In the genomic region with DNA sequence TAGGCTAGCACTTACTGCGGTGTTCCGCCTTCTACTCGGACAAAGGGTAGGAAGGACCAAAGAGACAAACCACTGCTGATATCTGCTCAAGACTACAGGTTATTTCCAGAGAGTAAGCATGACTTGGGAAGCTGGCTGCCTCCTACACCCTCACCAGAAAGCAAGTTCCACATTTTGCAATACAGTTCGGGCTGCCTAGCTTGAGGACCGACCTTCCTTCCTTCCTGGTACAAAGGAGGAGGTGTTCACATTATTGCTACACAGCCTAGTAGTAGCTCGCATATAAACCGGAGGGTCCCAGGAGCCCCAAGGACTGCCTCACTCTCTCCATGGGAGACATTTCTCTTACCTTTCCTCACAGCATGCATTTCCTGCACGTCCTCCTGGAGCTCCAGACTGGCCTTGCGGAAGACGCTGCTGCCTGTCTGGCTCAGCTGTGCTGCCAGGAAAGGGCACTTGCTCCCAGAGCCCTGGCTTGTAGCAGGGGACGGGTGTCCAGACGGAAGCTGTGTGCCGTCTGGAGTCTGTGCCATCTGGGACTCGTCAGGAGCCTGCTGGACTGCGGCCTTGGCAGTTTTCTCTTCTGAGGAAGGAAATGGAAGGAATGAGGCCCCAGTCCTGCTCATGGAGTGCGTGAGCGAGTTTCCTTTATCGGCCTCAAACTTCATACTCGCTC, we compare ENCODE assay signal across 8 mouse cellular contexts. TPM values are rescaled to one million over a fixed set of nuclear protein-coding genes. Genes with fewer than 3 reads are reported as not detected.
DNase-seq lines count a peak whose midpoint lies in the region; ATAC-seq lines count a peak whose summit lies in the region.

No protein-coding gene starts in this region.

- peaks cover 22% of the 10 kb centered on the region for H3K4me1 ChIP-seq in limb, embryonic 13.5 days
- H3K4me1 ChIP-seq in stomach, embryonic 16.5 days (ENCODE audit: control insufficient read depth, insufficient read depth, low read length) = peaks cover 15% of the 10 kb centered on the region

- H3K4me3 ChIP-seq in limb, embryonic 13.5 days = no peak overlapping the region
- H3K4me3 ChIP-seq in stomach, embryonic 16.5 days (replicated peaks; ENCODE audit: low read length) = 0 out of 2 replicates have a peak overlapping the region, but pooled peaks have one; percentile 4

- H3K4me2 ChIP-seq in limb, embryonic 13.5 days (replicated peaks) = no peak overlapping the region
- peak overlapping the region; percentile 31 for H3K4me2 ChIP-seq in stomach, embryonic 16.5 days (ENCODE audit: low read depth, low read length)

- peak overlapping the region; percentile 36; the same call in 1 of the 2 replicates for H3K9ac ChIP-seq in limb, embryonic 13.5 days
- H3K9ac ChIP-seq in stomach, embryonic 16.5 days (ENCODE audit: low read length) = peak overlapping the region; percentile 47; the same call in 1 of the 2 replicates

- WGBS in limb, embryonic 13.5 days = 49% methylated on average over 19 of the region's 19 CpGs
- 56% methylated on average over 19 of the region's 19 CpGs for WGBS in stomach, embryonic 16.5 days

- no peaks in the 10 kb centered on the region for H3K9me3 ChIP-seq in limb, embryonic 13.5 days
- no peaks in the 10 kb centered on the region for H3K9me3 ChIP-seq in stomach, embryonic 16.5 days (replicated peaks; ENCODE audit: control insufficient read depth, low read length)

- no peak for ATAC-seq in limb, embryonic 13.5 days (ENCODE audit: low FRiP score, low read depth)
- ATAC-seq in stomach, embryonic 16.5 days (ENCODE audit: insufficient read depth, low FRiP score) = 0 out of 2 replicates have a peak, but pooled peaks have one; percentile 22
- ATAC-seq in frontal cortex, adult (ENCODE audit: low TSS enrichment) = no peak

- no peaks in the 10 kb centered on the region for H3K27me3 ChIP-seq in limb, embryonic 13.5 days
- H3K27me3 ChIP-seq in stomach, embryonic 16.5 days (ENCODE audit: control insufficient read depth, insufficient read depth, low read length) = no peaks in the 10 kb centered on the region

- peaks cover 58% of the 10 kb centered on the region for H3K36me3 ChIP-seq in limb, embryonic 13.5 days
- H3K36me3 ChIP-seq in stomach, embryonic 16.5 days (ENCODE audit: control insufficient read depth, insufficient read depth, low read length) = peaks cover 24% of the 10 kb centered on the region

- peak; percentile 39 for DNase-seq in 416B (ENCODE audit: low read depth)
- DNase-seq in MN1 (ENCODE audit: low spot score) = peak; percentile 88
- DNase-seq in forelimb bud, embryonic 11.5 days (ENCODE audit: low read depth, low spot score) = peak; percentile 39
- no peak for DNase-seq in embryo, embryonic 10 days (ENCODE audit: low spot score)
- DNase-seq in spleen, postnatal 4 days (ENCODE audit: low spot score in 2 of 2) = no peak

- peak overlapping the region; percentile 23; the same call in 1 of the 2 replicates for H3K27ac ChIP-seq in limb, embryonic 13.5 days
- peak overlapping the region; percentile 73 for H3K27ac ChIP-seq in stomach, embryonic 16.5 days (ENCODE audit: low read length)

RNA-seq across cellular contexts. Expression of a gene that starts 5.5 kb away (rescaled TPM):
- 99.9 and 101 TPM in 2 replicates for polyA plus RNA-seq in limb, embryonic 13.5 days (2015; fragmentation: Nextera tagmentation; extraction: Ambion mirVana)
- polyA plus RNA-seq in stomach, embryonic 16.5 days (2015; fragmentation: Nextera tagmentation; extraction: Ambion mirVana) = 131 and 135 TPM in 2 replicates

RNA-seq across cellular contexts. Expression of a gene that starts 20.6 kb away (rescaled TPM):
- 0.05 TPM in 1 of 2 replicates, not detected in the other for polyA plus RNA-seq in limb, embryonic 13.5 days (2015; fragmentation: Nextera tagmentation; extraction: Ambion mirVana)
- 0.09 TPM in 2 replicates for polyA plus RNA-seq in stomach, embryonic 16.5 days (2015; fragmentation: Nextera tagmentation; extraction: Ambion mirVana)

RNA-seq across cellular contexts. Expression of a gene that starts 37.9 kb away (rescaled TPM):
- polyA plus RNA-seq in limb, embryonic 13.5 days (2015; fragmentation: Nextera tagmentation; extraction: Ambion mirVana) = 23.8 and 24.0 TPM in 2 replicates
- 22.2 and 24.5 TPM in 2 replicates for polyA plus RNA-seq in stomach, embryonic 16.5 days (2015; fragmentation: Nextera tagmentation; extraction: Ambion mirVana)

RNA-seq across cellular contexts. Expression of a gene that starts 40.0 kb away (rescaled TPM):
- 59.1 and 63.6 TPM in 2 replicates for polyA plus RNA-seq in limb, embryonic 13.5 days (2015; fragmentation: Nextera tagmentation; extraction: Ambion mirVana)
- polyA plus RNA-seq in stomach, embryonic 16.5 days (2015; fragmentation: Nextera tagmentation; extraction: Ambion mirVana) = 54.9 and 57.8 TPM in 2 replicates

RNA-seq across cellular contexts. Expression of a gene that starts 43.4 kb away (rescaled TPM):
- polyA plus RNA-seq in limb, embryonic 13.5 days (2015; fragmentation: Nextera tagmentation; extraction: Ambion mirVana) = 57.0 and 57.7 TPM in 2 replicates
- polyA plus RNA-seq in stomach, embryonic 16.5 days (2015; fragmentation: Nextera tagmentation; extraction: Ambion mirVana) = 35.1 and 36.0 TPM in 2 replicates

Comparison
In these comparisons a context has a peak if more than half of its experiments do, and no peak if none do; other contexts are left out.
1. DNase-seq: peak in 416B (single experiment), MN1 (single experiment) and forelimb bud, embryonic 11.5 days (single experiment); none in embryo, embryonic 10 days (single experiment) and spleen, postnatal 4 days (0 of 2).